Mouse (Mus musculus): ENCODE measurements around the gene Gm10271. TPM values are rescaled to one million over a fixed set of nuclear protein-coding genes. Genes with fewer than 3 reads are reported as not detected.

The Gm10271 gene
- polyA plus RNA-seq, 1 experiment from 2014 or later, result not detected

GRCm38 (mm10) chr10:116930936-116931335 is 41.5 kb downstream of the Gm10271 start:
- no peaks in the 10 kb centered on the region for H3K27me3 ChIP-seq (ENCODE audit: control insufficient read depth, insufficient read depth, low read length)
- H3K36me3 ChIP-seq (ENCODE audit: control insufficient read depth, insufficient read depth, low read length), result no peaks in the 10 kb centered on the region
- 82% methylated on average over 6 of the region's 7 CpGs for WGBS
- ATAC-seq (ENCODE audit: insufficient read depth, low FRiP score), result no peak
- H3K9ac ChIP-seq (ENCODE audit: low read length), result no peak overlapping the region
- H3K4me2 ChIP-seq (ENCODE audit: low read depth, low read length), result no peak overlapping the region
- H3K27ac ChIP-seq (ENCODE audit: low read length), result no peak overlapping the region
- H3K9me3 ChIP-seq (replicated peaks; ENCODE audit: control insufficient read depth, low read length), result no peaks in the 10 kb centered on the region
- H3K4me1 ChIP-seq (ENCODE audit: control insufficient read depth, insufficient read depth, low read length), result no peaks in the 10 kb centered on the region; the same call in 1 of the 2 replicates
- no peak overlapping the region for H3K4me3 ChIP-seq (replicated peaks; ENCODE audit: low read length)

GRCm38 (mm10) chr10:116930506-116930905 is 41.9 kb downstream of the Gm10271 start:
- Histone ChIP-seq H3K9me3 (replicated peaks; ENCODE audit: control insufficient read depth, low read length) (no peaks in the 10 kb centered on the region), H3K36me3 (ENCODE audit: control insufficient read depth, insufficient read depth, low read length) (no peaks in the 10 kb centered on the region), H3K4me1 (ENCODE audit: control insufficient read depth, insufficient read depth, low read length) (no peaks in the 10 kb centered on the region; the same call in 1 of the 2 replicates), H3K9ac (ENCODE audit: low read length) (no peak overlapping the region), H3K4me3 (replicated peaks; ENCODE audit: low read length) (no peak overlapping the region), H3K4me2 (ENCODE audit: low read depth, low read length) (no peak overlapping the region), H3K27me3 (ENCODE audit: control insufficient read depth, insufficient read depth, low read length) (no peaks in the 10 kb centered on the region), H3K27ac (ENCODE audit: low read length) (no peak overlapping the region)
- ATAC-seq (ENCODE audit: insufficient read depth, low FRiP score), result no peak
- 69% methylated on average over 7 of the region's 7 CpGs for WGBS

- H3K36me3 ChIP-seq (ENCODE audit: control insufficient read depth, insufficient read depth, low read length), result no peaks in the 10 kb centered on the region
- H3K4me3 ChIP-seq (replicated peaks; ENCODE audit: low read length), result no peak overlapping the region
- ATAC-seq (ENCODE audit: insufficient read depth, low FRiP score), result no peak
- no peak overlapping the region for H3K9ac ChIP-seq (ENCODE audit: low read length)
- WGBS, result 69% methylated on average over 3 of the region's 3 CpGs
- no peaks in the 10 kb centered on the region for H3K27me3 ChIP-seq (ENCODE audit: control insufficient read depth, insufficient read depth, low read length)
- no peak overlapping the region for H3K4me2 ChIP-seq (ENCODE audit: low read depth, low read length)
- no peaks in the 10 kb centered on the region for H3K9me3 ChIP-seq (replicated peaks; ENCODE audit: control insufficient read depth, low read length)
- H3K27ac ChIP-seq (ENCODE audit: low read length), result no peak overlapping the region
- no peaks in the 10 kb centered on the region; the same call in 1 of the 2 replicates for H3K4me1 ChIP-seq (ENCODE audit: control insufficient read depth, insufficient read depth, low read length)
These were observed 43.6 kb downstream of the Gm10271 start for GRCm38 (mm10) chr10:116928826-116929225.

- no peak overlapping the region for H3K4me2 ChIP-seq (ENCODE audit: low read depth, low read length)
- no peaks in the 10 kb centered on the region for H3K36me3 ChIP-seq (ENCODE audit: control insufficient read depth, insufficient read depth, low read length)
- no peak overlapping the region for H3K27ac ChIP-seq (ENCODE audit: low read length)
- H3K27me3 ChIP-seq (ENCODE audit: control insufficient read depth, insufficient read depth, low read length), result no peaks in the 10 kb centered on the region
- H3K9me3 ChIP-seq (replicated peaks; ENCODE audit: control insufficient read depth, low read length), result no peaks in the 10 kb centered on the region
- H3K9ac ChIP-seq (ENCODE audit: low read length), result no peak overlapping the region
- 74% methylated on average over 11 of the region's 11 CpGs for WGBS
- H3K4me3 ChIP-seq (replicated peaks; ENCODE audit: low read length), result no peak overlapping the region
- H3K4me1 ChIP-seq (ENCODE audit: control insufficient read depth, insufficient read depth, low read length), result no peaks in the 10 kb centered on the region; the same call in 1 of the 2 replicates
- ATAC-seq (ENCODE audit: insufficient read depth, low FRiP score), result no peak
These were observed 45.8 kb downstream of the Gm10271 start for GRCm38 (mm10) chr10:116926428-116927113.

- 89% methylated on average over 19 of the region's 19 CpGs for WGBS
- ATAC-seq (ENCODE audit: insufficient read depth, low FRiP score), result no peak
- Histone ChIP-seq H3K4me2 (ENCODE audit: low read depth, low read length) (no peak overlapping the region), H3K9me3 (replicated peaks; ENCODE audit: control insufficient read depth, low read length) (no peaks in the 10 kb centered on the region), H3K4me3 (replicated peaks; ENCODE audit: low read length) (no peak overlapping the region), H3K27me3 (ENCODE audit: control insufficient read depth, insufficient read depth, low read length) (no peaks in the 10 kb centered on the region), H3K36me3 (ENCODE audit: control insufficient read depth, insufficient read depth, low read length) (no peaks in the 10 kb centered on the region), H3K4me1 (ENCODE audit: control insufficient read depth, insufficient read depth, low read length) (no peaks in the 10 kb centered on the region; the same call in 1 of the 2 replicates), H3K9ac (ENCODE audit: low read length) (no peak overlapping the region), H3K27ac (ENCODE audit: low read length) (no peak overlapping the region)
These were observed 48.5 kb downstream of the Gm10271 start for GRCm38 (mm10) chr10:116923651-116924495.

- Histone ChIP-seq H3K27me3 (ENCODE audit: control insufficient read depth, insufficient read depth, low read length) (no peaks in the 10 kb centered on the region), H3K27ac (ENCODE audit: low read length) (no peak overlapping the region), H3K4me1 (ENCODE audit: control insufficient read depth, insufficient read depth, low read length) (no peaks in the 10 kb centered on the region), H3K9me3 (replicated peaks; ENCODE audit: control insufficient read depth, low read length) (no peaks in the 10 kb centered on the region), H3K36me3 (ENCODE audit: control insufficient read depth, insufficient read depth, low read length) (no peaks in the 10 kb centered on the region), H3K4me3 (replicated peaks; ENCODE audit: low read length) (no peak overlapping the region), H3K9ac (ENCODE audit: low read length) (no peak overlapping the region), H3K4me2 (ENCODE audit: low read depth, low read length) (no peak overlapping the region)
- WGBS, result 85% methylated on average over 15 of the region's 15 CpGs
- no peak for ATAC-seq (ENCODE audit: insufficient read depth, low FRiP score)
These were observed 50.2 kb downstream of the Gm10271 start for GRCm38 (mm10) chr10:116922161-116922560.

GRCm38 (mm10) chr10:116921416-116921815 is 51.0 kb downstream of the Gm10271 start:
- Histone ChIP-seq H3K4me1 (ENCODE audit: control insufficient read depth, insufficient read depth, low read length) (no peaks in the 10 kb centered on the region), H3K27me3 (ENCODE audit: control insufficient read depth, insufficient read depth, low read length) (no peaks in the 10 kb centered on the region), H3K27ac (ENCODE audit: low read length) (no peak overlapping the region), H3K4me2 (ENCODE audit: low read depth, low read length) (no peak overlapping the region), H3K9ac (ENCODE audit: low read length) (no peak overlapping the region), H3K9me3 (replicated peaks; ENCODE audit: control insufficient read depth, low read length) (no peaks in the 10 kb centered on the region), H3K36me3 (ENCODE audit: control insufficient read depth, insufficient read depth, low read length) (no peaks in the 10 kb centered on the region), H3K4me3 (replicated peaks; ENCODE audit: low read length) (no peak overlapping the region)
- ATAC-seq (ENCODE audit: insufficient read depth, low FRiP score), result no peak
- 88% methylated on average over 15 of the region's 15 CpGs for WGBS

- H3K9ac ChIP-seq (ENCODE audit: low read length), result no peak overlapping the region
- H3K36me3 ChIP-seq (ENCODE audit: control insufficient read depth, insufficient read depth, low read length), result no peaks in the 10 kb centered on the region
- H3K4me1 ChIP-seq (ENCODE audit: control insufficient read depth, insufficient read depth, low read length), result no peaks in the 10 kb centered on the region
- H3K4me3 ChIP-seq (replicated peaks; ENCODE audit: low read length), result no peak overlapping the region
- H3K27me3 ChIP-seq (ENCODE audit: control insufficient read depth, insufficient read depth, low read length), result no peaks in the 10 kb centered on the region
- H3K9me3 ChIP-seq (replicated peaks; ENCODE audit: control insufficient read depth, low read length), result no peaks in the 10 kb centered on the region
- WGBS, result 89% methylated on average over 8 of the region's 8 CpGs
- no peak overlapping the region for H3K27ac ChIP-seq (ENCODE audit: low read length)
- H3K4me2 ChIP-seq (ENCODE audit: low read depth, low read length), result no peak overlapping the region
- no peak for ATAC-seq (ENCODE audit: insufficient read depth, low FRiP score)
These were observed 51.8 kb downstream of the Gm10271 start for GRCm38 (mm10) chr10:116920641-116921040.
